Mouse (Mus musculus) cerebellum, adult 2 months (tissue): ENCODE measurements around the gene Arhgef25. TPM values are rescaled to one million over a fixed set of nuclear protein-coding genes. Genes with fewer than 3 reads are reported as not detected.

ENCODE experiments used
- DNase-seq, 2 experiments: peaks; one replicate each; pipeline ENCODE4 v3.0.0; 2021
- H3K27ac ChIP-seq: fragments of 200-500 bp; 2 replicates; pipeline ENCODE4 v1.5.1; 2012; ENCODE audit warnings: low read length, control low read depth, inconsistent platforms; ENCODE audit not compliant: insufficient read depth
- H3K27me3 ChIP-seq: fragments of 200-500 bp; 2 replicates; pipeline ENCODE4 v1.6.1; 2012; ENCODE audit warnings: inconsistent platforms, mild to moderate bottlenecking, low read length, moderate library complexity; ENCODE audit not compliant: control insufficient read depth, insufficient read depth
- H3K4me1 ChIP-seq: fragments of 200-500 bp; 2 replicates; pipeline ENCODE4 v1.6.1; 2011; ENCODE audit warnings: low read length; ENCODE audit not compliant: control insufficient read depth, insufficient read depth
- H3K4me3 ChIP-seq: fragments of 200-500 bp; replicated peaks from 2 replicates; pipeline ENCODE3; 2011; ENCODE audit warnings: mild to moderate bottlenecking, low read depth, low read length, control low read depth; ENCODE audit not compliant: insufficient read depth
- CTCF ChIP-seq: fragments of 200-500 bp; IDR thresholded peaks from 2 replicates; pipeline ENCODE4 v1.5.1; 2011; ENCODE audit warnings: low read depth, mild to moderate bottlenecking, control low read depth, low read length, moderate library complexity, borderline replicate concordance; ENCODE audit not compliant: insufficient read depth
- POLR2A ChIP-seq: fragments of 200-500 bp; IDR thresholded peaks from 2 replicates; pipeline ENCODE4 v1.6.1; 2011; ENCODE audit warnings: low read length, control low read depth, borderline replicate concordance; ENCODE audit not compliant: insufficient read depth
- WGBS: fragments of 180-500 bp; shearing (Covaris S2); methylation state at CpG from one replicate; pipeline ENCODE4 v1.1.7; 2018; 5-methylcytosine and 5-hydroxymethylcytosine counted together
- polyA plus RNA-seq: library from polyadenylated mRNA; depleted of rRNA; stranded (reverse); fragments of >200 nt; gene quantifications from 2 replicates; pipeline ENCODE4 v1.2.3, GENCODE M21; 2012

Gene Arhgef25
- polyA plus RNA-seq, 1 experiment, result 117 TPM

DNA sequence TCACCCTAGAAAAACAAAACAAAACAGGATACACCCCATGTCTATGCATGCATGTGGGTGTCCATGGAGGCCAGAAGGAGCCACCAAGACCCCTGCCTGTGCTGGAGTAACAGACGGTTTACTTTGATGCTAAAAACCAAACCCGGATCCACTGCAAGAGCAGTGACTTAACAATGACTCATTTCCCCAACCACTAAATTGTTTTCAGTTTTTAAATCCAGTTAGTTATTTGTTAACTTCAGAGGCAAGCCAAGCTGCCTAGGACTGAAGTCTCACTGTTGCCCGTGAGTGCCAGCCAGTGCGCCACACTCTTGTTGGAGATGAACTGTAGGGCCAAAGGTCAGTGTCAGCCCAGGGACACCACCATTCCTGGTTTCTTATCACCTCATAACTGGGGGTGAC lies 39.4 kb downstream of the Arhgef25 start:
- TF ChIP-seq POLR2A (no peak), CTCF (no peak)
- 85% methylated on average over 4 of the region's 4 CpGs for WGBS
- no peak overlapping the region for H3K27ac ChIP-seq

DNA sequence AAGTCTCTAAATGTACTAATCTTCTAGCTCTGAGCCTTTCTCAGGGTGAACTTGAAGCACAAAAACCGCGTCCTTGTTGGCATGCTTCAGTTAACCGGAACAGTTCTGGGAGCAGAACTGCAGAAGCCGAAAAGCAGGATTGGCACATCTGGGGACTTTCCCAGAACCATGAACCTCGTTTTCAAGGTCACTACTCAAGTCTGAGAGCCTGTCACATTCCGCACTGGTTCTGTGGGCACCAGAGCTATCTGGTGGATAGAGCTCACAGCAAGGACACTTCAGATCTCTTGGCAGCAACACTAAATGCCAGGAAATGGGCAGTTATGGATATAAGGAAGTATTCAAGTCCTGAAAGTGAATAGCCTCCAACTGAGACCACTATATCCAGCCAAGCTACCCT lies 42.7 kb downstream of the Arhgef25 start:
- Histone ChIP-seq H3K4me1 (no peaks in the 10 kb centered on the region), H3K27ac (no peak overlapping the region), H3K27me3 (no peaks in the 10 kb centered on the region), H3K4me3 (no peak overlapping the region)
- DNase-seq, result no peak
- TF ChIP-seq POLR2A (no peak), CTCF (no peak)
- WGBS, result 55% methylated on average over 6 of the region's 6 CpGs

More for the DNA sequence above, 39.4 kb downstream of the Arhgef25 start:
- no peak overlapping the region for H3K4me3 ChIP-seq
- H3K27me3 ChIP-seq, result no peaks in the 10 kb centered on the region
- H3K4me1 ChIP-seq, result no peaks in the 10 kb centered on the region
- no peak for DNase-seq

DNA sequence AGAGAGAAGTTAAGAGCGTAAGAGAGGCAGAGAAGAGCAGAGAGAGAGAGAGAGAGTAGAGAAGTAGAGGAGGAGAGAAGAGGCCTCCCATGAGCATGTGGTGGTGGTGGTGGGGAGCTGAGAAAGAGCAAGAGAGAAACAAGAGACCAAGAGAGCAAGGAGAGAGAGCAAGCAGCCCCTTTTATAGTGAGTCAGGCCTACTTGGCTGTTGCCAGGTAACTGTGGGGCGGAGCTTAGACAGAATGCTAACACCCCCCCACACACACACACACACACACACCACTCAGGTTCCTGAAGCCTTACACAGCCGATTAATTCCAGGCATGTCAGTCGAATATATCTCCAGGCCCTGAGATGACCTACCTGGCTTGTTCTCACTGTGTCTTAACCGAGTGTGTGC lies 44.6 kb downstream of the Arhgef25 start:
- DNase-seq, result no peak

DNA sequence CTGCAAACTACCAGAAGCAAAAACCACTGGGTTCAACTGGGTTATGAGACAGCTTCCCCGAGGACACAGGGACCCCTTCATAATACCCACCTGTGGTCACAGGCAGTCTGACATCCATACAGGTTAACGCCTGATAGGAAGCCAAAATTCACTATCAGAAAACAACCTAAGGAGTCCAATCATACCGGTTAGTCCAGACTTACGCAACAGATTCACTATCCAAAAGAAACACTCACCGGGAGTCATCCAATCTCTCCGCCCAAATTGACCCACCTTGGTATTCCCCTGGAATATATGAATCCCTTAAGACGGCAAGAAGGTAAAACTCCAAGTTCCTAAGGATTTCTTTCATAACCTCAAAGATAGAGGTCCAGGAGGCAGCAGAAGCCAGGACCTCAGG lies 45.3 kb downstream of the Arhgef25 start:
- no peaks in the 10 kb centered on the region for H3K4me1 ChIP-seq
- H3K4me3 ChIP-seq, result no peak overlapping the region
- WGBS, result 96% methylated on average over 7 of the region's 7 CpGs
- no peaks in the 10 kb centered on the region for H3K27me3 ChIP-seq
- no peak for TF ChIP-seq POLR2A
- no peak for TF ChIP-seq CTCF
- no peak overlapping the region for H3K27ac ChIP-seq
- DNase-seq, result no peak

More for the DNA sequence above, 44.6 kb downstream of the Arhgef25 start:
- Histone ChIP-seq H3K4me1 (no peaks in the 10 kb centered on the region), H3K4me3 (no peak overlapping the region), H3K27ac (no peak overlapping the region), H3K27me3 (no peaks in the 10 kb centered on the region)
- TF ChIP-seq POLR2A (no peak), CTCF (no peak)
- 80% methylated on average over 5 of the region's 5 CpGs for WGBS

DNA sequence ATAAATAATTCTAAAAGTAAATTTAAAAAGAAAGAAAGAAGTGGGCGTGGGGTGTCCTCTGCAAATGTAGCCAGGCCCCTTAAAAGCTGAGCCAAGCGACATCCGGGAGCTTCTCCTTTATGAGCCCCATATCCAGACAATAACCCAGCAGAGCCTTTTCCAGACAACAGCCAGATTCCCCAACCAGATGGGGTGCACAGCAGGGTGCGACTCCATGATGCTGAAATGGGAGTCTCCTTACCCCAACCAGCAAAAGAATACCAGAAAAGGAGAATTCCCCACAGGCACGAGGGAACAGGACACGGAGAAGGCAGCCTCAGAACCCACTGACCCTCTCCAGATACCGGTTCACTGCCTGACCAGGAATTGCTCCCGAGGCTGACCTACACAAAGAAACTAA lies 46.7 kb downstream of the Arhgef25 start:
- H3K27ac ChIP-seq, result no peak overlapping the region
- no peaks in the 10 kb centered on the region for H3K4me1 ChIP-seq
- 54% methylated on average over 8 of the region's 8 CpGs for WGBS
- peak; percentile 45 to 52 for DNase-seq
- no peak overlapping the region for H3K4me3 ChIP-seq
- no peak for TF ChIP-seq POLR2A
- TF ChIP-seq CTCF, result no peak
- H3K27me3 ChIP-seq, result no peaks in the 10 kb centered on the region

DNA sequence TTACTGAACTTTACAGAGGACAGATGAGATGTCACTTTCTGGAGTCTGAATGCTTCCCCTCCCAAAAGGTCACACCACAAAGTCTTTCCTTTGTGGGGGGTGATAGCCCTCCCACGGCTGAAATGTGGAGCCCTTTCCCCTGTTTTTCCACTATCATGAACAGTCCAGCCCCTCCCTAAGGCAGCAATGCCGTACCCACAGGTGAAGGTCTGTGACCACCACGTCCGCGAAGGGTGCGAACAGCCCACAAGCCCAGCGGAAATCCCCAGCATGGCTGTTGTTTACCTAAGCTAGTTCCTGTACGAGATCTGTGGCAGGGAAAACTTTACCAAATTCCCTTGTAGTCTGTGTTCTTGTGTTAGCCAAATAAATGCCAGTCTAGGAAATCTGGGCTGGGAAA lies 48.4 kb downstream of the Arhgef25 start:
- TF ChIP-seq CTCF (no peak), POLR2A (no peak)
- WGBS, result 82% methylated on average over 8 of the region's 8 CpGs
- DNase-seq, result no peak
- Histone ChIP-seq H3K4me1 (no peaks in the 10 kb centered on the region), H3K4me3 (no peak overlapping the region), H3K27ac (no peak overlapping the region), H3K27me3 (no peaks in the 10 kb centered on the region)

DNA sequence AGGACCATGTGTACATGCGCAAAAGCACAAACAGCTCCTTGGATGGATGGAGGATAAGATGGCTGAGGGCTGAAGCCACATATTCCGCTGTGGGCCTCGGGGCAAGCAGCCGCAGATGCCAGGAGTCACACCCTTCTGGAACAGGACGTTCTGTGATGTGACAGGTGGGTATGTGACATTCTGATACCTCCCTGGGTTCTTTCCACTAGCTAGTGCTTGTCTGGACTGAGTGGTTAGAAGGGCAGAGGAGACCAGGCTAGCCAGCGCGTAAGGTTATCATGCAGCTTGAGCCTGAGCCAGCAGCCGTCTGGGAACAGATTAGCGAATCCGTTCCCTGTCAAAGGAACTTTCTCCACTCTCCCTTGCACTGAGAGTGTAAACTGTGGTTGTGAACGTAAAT lies 48.9 kb downstream of the Arhgef25 start:
- TF ChIP-seq CTCF (no peak), POLR2A (no peak)
- Histone ChIP-seq H3K27me3 (no peaks in the 10 kb centered on the region), H3K4me3 (no peak overlapping the region), H3K4me1 (no peaks in the 10 kb centered on the region), H3K27ac (no peak overlapping the region)
- 77% methylated on average over 11 of the region's 11 CpGs for WGBS
- no peak for DNase-seq

DNA sequence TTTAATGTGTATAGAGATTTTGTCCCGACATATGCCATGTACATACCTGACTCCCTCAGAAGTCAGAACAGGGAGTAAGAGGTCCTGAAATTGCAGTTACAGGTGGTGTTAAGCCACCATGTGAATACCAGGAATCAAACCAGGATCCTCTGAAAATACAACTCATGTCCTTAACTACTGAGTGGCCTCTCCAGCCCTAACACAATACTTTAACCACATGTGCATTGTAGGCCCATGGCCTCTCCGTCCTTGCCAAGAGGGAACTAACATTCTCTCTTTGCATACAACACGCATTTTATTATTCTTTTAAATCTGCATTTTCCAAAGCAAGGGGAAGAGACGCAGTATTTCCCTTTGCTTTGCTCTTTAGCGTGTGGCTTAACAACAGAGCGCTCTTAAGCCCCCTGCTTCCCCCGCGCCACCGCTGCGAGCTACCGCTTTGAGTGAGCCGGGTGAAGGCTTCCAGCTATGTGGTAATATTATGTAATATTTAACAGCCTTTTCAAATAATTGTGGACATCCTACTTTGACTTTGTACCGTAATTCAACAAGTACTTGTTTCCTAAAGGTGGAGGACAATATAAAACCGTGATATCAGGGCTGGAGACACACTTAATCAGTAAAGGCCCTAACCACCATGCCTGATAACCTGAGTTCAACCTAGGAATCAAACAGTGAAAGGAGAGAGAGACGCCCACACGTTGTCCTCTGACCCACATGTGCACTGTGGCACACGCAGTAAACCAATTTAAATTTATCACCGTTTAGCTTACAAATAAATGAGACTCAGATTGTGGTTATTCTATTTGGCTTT lies 51.3 kb downstream of the Arhgef25 start:
- no peak overlapping the region for H3K27ac ChIP-seq
- H3K4me3 ChIP-seq, result no peak overlapping the region
- WGBS, result 93% methylated on average over 18 of the region's 18 CpGs
- no peaks in the 10 kb centered on the region for H3K27me3 ChIP-seq
- DNase-seq, result no peak
- TF ChIP-seq CTCF (no peak), POLR2A (no peak)
- no peaks in the 10 kb centered on the region for H3K4me1 ChIP-seq
